Mouse (Mus musculus) common myeloid progenitor, adult 5-6 weeks (primary cell): ENCODE measurements around the gene Zfhx3. TPM values are rescaled to one million over a fixed set of nuclear protein-coding genes. Genes with fewer than 3 reads are reported as not detected.

ENCODE experiments used
- ATAC-seq: replicated peaks from 2 replicates; pipeline ENCODE4 v1.8.0; 2016; ENCODE audit warnings: low read depth, mild to moderate bottlenecking, moderate TSS enrichment, inconsistent platforms; ENCODE audit not compliant: poor library complexity, severe bottlenecking
- total RNA-seq: library from RNA; stranded (forward); fragments of 200-1000, 187-1606 nt; gene quantifications from 2 replicates; pipeline ENCODE4 v1.2.3, GENCODE M21; 2017

Gene Zfhx3
- total RNA-seq, 1 experiment from 2014 or later: 1.6 TPM

DNA sequence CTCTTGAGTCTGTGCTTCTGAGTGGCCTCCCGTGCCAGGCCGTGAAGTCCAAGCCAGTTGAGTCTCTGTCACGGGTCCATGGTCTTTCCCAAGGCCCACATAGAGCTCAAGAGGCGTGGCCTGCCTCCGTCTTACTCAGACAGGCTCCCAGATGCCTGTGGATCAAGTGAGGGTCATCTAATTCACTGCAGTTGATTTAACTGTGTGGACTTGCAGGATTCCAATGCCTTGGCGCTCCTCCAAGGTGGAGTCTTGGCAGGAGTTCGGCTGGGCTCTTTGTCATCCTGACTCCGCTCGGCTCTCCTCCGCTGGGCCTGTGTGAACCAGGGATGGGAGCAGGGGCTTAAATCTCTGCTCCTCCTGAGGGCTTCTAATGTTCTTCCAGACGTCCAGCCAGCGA lies 855.6 kb downstream of the Zfhx3 start:
- no peak for ATAC-seq

DNA sequence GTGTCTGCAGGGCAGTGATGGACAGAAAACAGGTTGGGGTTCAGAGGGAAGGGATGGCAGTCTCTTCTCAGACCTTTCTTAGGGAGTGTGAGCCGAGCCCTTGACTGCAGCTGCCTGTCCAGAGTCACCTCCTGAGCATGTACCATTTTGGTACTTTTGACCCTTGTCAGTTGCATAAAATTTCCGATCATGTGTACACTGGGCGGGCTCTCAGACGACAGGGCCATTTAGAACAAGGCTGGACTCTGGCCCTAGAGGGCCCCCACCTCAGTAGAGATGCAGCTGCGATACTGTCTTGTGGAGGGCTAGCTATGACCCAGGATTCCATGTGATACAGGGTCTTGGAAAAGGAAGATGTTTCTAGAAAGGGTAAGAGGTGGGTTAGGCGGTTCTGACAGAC lies 856.8 kb downstream of the Zfhx3 start:
- ATAC-seq: no peak

GRCm38 (mm10) chr8:108800357-108800756 lies 857.9 kb downstream of the Zfhx3 start:
- no peak for ATAC-seq

DNA sequence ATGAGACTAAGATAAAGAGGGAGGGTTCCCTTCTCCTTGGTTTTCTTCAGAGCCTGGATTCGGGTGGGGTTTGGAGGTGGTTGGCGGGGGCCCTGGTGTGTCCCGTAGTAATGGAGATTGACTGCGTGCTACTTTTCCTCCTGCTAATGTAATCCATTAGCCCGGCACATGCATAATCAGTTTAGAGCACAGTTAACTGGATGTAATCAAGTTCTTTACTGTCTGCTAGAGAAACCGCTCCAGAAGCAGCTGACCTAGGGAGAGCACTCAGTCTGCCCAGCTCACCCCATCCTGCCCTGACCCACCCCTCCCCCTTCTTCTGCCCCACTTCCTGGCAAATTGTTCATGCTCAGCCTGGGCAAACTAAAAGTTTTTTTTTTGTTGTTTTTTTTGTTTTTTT lies 860.6 kb downstream of the Zfhx3 start:
- no peak for ATAC-seq

DNA sequence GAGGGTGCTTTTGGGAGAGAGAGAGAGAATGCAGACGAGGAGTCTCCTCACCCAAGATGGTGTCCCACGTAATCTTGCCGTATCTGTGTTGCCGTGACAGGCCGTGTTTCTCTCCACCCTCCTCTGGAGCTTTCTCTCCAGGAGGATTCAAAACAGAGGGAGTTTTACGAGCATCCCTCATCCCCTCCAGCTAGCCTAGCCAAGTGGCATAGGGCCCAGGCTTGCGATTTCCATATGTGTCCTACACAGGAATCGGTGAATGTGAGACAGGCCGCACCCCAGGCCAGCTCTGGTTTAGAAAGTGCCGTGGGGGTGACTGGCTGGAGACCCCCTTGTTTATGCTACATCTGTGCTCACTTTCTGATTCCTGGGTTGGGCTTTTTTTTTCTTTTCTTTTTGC lies 869.2 kb downstream of the Zfhx3 start:
- no peak for ATAC-seq

DNA sequence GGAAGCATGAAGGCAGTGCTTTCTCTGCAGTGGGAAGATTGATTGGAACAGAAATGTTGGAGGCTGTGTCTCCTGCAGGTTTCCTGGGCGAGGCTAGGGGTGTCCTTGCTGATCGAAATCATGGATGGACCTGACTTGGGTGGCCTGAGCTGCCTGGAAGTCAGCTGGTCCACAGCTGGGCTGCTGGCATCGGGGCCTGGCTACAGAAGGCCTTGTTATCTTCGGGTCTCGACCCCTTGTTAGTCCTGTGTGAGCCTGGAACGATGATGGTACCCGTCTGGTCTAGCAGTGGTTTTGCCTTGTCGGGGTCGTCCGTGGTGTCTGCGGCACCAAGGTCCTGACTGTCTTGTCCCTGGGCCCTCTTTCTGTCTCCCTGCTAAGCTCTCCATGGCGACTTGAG lies 870.9 kb downstream of the Zfhx3 start:
- ATAC-seq: no peak

DNA sequence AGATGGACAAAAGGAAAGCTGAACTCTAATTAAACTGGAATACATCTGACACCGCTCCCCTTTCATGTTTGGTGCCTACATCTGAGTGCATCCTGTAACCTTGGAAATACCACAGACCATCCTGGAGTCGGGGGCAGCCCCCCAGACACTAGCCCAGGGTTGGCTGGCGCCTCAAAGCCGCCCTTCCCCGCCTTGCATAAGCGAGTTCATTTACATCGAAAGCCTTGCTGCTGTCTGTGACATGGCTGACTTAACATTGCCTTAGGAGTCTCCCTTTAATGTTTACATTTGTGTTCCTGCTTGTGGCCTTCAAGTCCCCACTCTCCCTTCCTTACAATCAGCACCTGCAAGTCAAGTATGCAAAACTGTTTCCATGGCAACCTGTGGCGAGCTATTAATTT lies 876.8 kb downstream of the Zfhx3 start:
- peak; percentile 17 for ATAC-seq

DNA sequence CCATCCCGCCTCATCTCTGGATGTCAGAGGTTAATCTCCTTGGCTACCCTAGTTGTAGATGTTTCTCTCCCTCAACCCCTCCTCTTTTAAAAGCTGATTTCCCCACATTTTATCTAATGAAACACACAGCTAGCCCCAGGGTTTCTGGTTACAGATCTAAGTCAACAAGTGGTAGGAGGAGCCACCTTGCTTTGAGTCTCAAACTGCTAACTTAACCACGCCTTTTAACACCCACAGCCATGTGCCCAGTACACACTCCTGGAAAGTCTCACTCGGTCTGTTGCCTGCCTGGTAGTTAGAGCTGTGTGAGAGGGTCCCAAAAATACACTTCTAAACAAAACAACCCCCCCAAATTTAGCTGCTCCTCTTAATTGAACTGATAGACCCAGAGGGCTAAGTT lies 877.4 kb downstream of the Zfhx3 start:
- ATAC-seq: peak; percentile 72

DNA sequence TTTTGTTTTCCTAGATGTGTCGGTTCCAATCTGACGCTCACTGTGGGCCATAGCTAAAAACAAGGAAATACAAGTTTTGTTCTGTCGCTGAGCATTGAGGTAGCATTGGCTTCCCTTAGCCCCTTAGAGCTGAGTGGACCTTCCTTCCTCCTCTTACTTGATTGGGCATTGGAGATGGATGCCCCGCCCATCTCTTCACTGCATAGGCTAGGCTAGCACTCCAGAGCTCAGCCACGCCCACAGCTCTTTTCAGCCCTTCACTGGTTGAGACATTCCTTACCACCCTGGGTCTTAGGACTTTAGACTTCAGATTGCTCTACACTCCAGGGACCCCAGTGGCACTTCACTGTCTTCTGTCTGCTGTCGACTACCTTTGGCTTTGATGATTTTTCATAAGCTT lies 878.2 kb downstream of the Zfhx3 start:
- peak; percentile 79 for ATAC-seq

DNA sequence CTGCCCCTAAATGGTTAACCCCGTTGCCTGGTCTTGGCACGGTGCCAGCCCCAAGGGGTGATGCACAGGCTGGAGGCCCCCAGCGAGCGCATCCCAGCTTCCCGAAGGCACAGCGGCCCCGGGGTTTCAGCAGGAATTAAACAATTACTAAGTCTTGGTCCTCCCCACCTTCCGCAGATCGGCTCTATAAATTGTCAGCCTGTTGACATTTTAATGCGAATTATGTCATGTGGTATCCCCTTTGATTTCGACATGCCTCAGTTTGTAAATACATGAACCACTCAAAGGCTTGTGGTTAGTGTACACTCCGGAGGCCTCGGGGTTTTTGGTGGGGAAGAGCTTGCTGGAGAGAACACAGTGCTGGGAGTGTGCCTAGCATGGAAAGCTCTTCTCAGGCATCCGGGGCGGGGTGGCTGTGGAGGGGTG lies 880.4 kb downstream of the Zfhx3 start:
- ATAC-seq: peak; percentile 55

GRCm38 (mm10) chr8:108824049-108824448 lies 881.6 kb downstream of the Zfhx3 start:
- no peak for ATAC-seq

- no peak for ATAC-seq
Measured at GRCm38 (mm10) chr8:108826414-108826813, 884.0 kb downstream of the Zfhx3 start.

DNA sequence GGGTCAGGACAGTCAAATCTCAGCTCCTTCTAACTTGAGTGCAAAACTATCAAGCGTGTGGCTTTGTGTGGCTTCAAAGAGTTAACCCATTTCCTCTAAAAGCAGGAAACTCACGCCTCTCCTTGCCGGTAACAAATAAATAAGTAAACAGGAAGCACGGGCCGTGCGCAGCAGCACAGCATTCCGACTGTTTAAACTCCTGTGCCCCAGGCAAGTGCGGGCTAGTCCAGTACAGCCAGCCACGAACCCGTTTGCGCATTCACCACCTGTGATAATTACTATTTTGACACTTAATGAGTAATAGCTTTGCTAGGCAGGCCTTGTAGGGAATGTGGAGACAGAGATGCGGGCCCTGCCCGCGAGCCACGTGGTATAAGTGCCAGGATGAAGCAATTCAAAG lies 885.0 kb downstream of the Zfhx3 start:
- no peak for ATAC-seq

GRCm38 (mm10) chr8:108829305-108829717 lies 886.9 kb downstream of the Zfhx3 start:
- ATAC-seq: no peak

GRCm38 (mm10) chr8:108835143-108835542 lies 892.7 kb downstream of the Zfhx3 start:
- ATAC-seq: no peak

GRCm38 (mm10) chr8:108837788-108838187 lies 895.3 kb downstream of the Zfhx3 start:
- no peak for ATAC-seq

DNA sequence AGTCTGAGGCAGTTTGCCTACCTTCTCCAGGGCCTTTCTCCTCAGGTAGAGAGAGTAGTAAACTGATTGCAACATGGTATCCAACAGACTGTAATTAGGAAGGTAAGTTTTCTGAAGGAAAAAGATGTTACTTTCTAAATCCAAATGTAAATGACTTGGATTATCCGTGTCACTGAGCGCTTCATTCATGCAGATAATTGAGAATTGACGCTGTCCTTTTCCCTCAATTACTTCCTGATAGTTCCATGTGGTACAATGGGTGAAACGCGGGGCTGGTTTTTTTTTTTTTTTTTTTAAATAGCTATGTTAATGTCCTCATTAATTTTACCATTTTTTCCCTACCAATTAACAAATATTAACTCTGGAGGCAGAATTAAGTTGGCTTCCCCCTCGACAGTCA lies 896.3 kb downstream of the Zfhx3 start:
- no peak for ATAC-seq

GRCm38 (mm10) chr8:108842307-108842706 lies 899.9 kb downstream of the Zfhx3 start:
- ATAC-seq: peak; percentile 98

- no peak for ATAC-seq
Measured at GRCm38 (mm10) chr8:108846174-108846573, 903.7 kb downstream of the Zfhx3 start.

- ATAC-seq: no peak
Measured at GRCm38 (mm10) chr8:108846827-108847226, 904.4 kb downstream of the Zfhx3 start.

DNA sequence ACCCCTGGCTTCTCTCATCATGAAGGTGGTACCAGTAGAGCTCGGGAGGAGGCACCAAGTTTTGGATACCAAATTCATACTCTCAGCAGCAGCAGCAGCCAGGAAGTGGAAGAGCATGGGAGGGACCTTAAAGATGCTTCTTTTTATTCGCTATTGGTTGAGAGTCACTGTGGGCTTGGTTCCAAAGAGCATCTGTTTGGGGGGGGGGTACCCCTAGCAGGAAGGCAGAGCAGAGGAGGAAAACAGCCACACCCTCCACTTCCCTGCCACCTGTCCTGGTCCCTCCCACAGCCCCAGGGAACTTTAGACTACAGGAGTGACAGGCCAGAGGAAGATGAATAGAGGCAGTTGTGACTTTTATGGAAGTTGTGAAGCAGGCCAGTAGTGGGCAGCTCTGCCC lies 904.9 kb downstream of the Zfhx3 start:
- peak; percentile 39 for ATAC-seq

DNA sequence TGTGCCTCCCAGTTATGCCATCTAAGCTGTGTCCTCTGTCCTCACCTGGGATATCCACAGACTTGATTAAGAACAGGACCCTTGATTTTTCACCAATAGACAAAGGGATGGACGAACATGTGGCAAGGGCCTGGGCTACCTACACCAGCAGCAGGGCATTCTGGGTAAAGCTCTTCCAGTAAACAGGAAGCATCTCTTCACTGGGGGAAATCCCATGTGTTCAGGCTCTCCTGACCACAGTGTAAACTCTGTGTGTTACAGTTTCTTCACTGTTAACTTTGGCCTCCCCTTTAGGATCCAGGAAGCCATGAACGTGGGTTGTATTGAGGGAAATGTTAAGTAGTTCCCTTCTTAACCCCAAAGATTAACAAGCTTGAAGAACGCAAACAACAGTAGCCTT lies 906.0 kb downstream of the Zfhx3 start:
- ATAC-seq: peak; percentile 30

GRCm38 (mm10) chr8:108853028-108853427 lies 910.6 kb downstream of the Zfhx3 start:
- ATAC-seq: no peak
